Mouse (Mus musculus) thymus, postnatal 36 days (tissue): ENCODE data around the gene Avpr1a.

Experiments used
- DNase-seq, 2 experiments: peaks; one replicate each; pipeline ENCODE4 v3.0.0; 2022; ENCODE audit warnings: mixed read lengths in 2 of 2

The Avpr1a gene

GRCm38 (mm10) chr10:122447861-122448716 is at the start of gene Avpr1a:
Avpr1a (plus strand) TSS chr10:122448499.
- DNase-seq = no peak

GRCm38 (mm10) chr10:122402270-122402669 is 46.0 kb upstream of the Avpr1a start:
- DNase-seq = no peak

GRCm38 (mm10) chr10:122406333-122406732 is 42.0 kb upstream of the Avpr1a start:
- DNase-seq = no peak

GRCm38 (mm10) chr10:122408697-122409409 is 39.4 kb upstream of the Avpr1a start:
- no peak for DNase-seq

- no peak for DNase-seq
Observed at GRCm38 (mm10) chr10:122410791-122411190, 37.5 kb upstream of the Avpr1a start.

- DNase-seq = no peak
Observed at GRCm38 (mm10) chr10:122432690-122433089, 15.6 kb upstream of the Avpr1a start.

GRCm38 (mm10) chr10:122447275-122447674 is 1.0 kb upstream of the Avpr1a start:
- DNase-seq = peak; percentile 33 to 49

GRCm38 (mm10) chr10:122448717-122449611 is 665 bp downstream of the Avpr1a start:
- peak in 1 of 2 experiments; percentile 7 for DNase-seq

- no peak for DNase-seq
Observed at GRCm38 (mm10) chr10:122449856-122450255, 1.6 kb downstream of the Avpr1a start.

- no peak for DNase-seq
Observed at GRCm38 (mm10) chr10:122453466-122453865, 5.2 kb downstream of the Avpr1a start.

- DNase-seq = no peak
Observed at GRCm38 (mm10) chr10:122455793-122456192, 7.5 kb downstream of the Avpr1a start.

- no peak for DNase-seq
Observed at GRCm38 (mm10) chr10:122476846-122477245, 28.5 kb downstream of the Avpr1a start.

GRCm38 (mm10) chr10:122498551-122498950 is 50.3 kb downstream of the Avpr1a start:
- no peak for DNase-seq

GRCm38 (mm10) chr10:122499306-122499705 is 51.0 kb downstream of the Avpr1a start:
- no peak for DNase-seq
